Mouse (Mus musculus) cerebellum, adult 2 months (tissue): ENCODE results near the gene Meltf. TPM values are rescaled to one million over a fixed set of nuclear protein-coding genes. Genes with fewer than 3 reads are reported as not detected.

ENCODE experiments used
- DNase-seq, 2 experiments: peaks; one replicate each; pipeline ENCODE4 v3.0.0; 2021
- H3K27ac ChIP-seq: fragments of 200-500 bp; 2 replicates; pipeline ENCODE4 v1.5.1; 2012; ENCODE audit warnings: low read length, control low read depth, inconsistent platforms; ENCODE audit not compliant: insufficient read depth
- H3K27me3 ChIP-seq: fragments of 200-500 bp; 2 replicates; pipeline ENCODE4 v1.6.1; 2012; ENCODE audit warnings: inconsistent platforms, mild to moderate bottlenecking, low read length, moderate library complexity; ENCODE audit not compliant: control insufficient read depth, insufficient read depth
- H3K4me1 ChIP-seq: fragments of 200-500 bp; 2 replicates; pipeline ENCODE4 v1.6.1; 2011; ENCODE audit warnings: low read length; ENCODE audit not compliant: control insufficient read depth, insufficient read depth
- H3K4me3 ChIP-seq: fragments of 200-500 bp; replicated peaks from 2 replicates; pipeline ENCODE3; 2011; ENCODE audit warnings: mild to moderate bottlenecking, low read depth, low read length, control low read depth; ENCODE audit not compliant: insufficient read depth
- CTCF ChIP-seq: fragments of 200-500 bp; IDR thresholded peaks from 2 replicates; pipeline ENCODE4 v1.5.1; 2011; ENCODE audit warnings: low read depth, mild to moderate bottlenecking, control low read depth, low read length, moderate library complexity, borderline replicate concordance; ENCODE audit not compliant: insufficient read depth
- POLR2A ChIP-seq: fragments of 200-500 bp; IDR thresholded peaks from 2 replicates; pipeline ENCODE4 v1.6.1; 2011; ENCODE audit warnings: low read length, control low read depth, borderline replicate concordance; ENCODE audit not compliant: insufficient read depth
- WGBS: fragments of 180-500 bp; shearing (Covaris S2); methylation state at CpG from one replicate; pipeline ENCODE4 v1.1.7; 2018; 5-methylcytosine and 5-hydroxymethylcytosine counted together
- polyA plus RNA-seq: library from polyadenylated mRNA; depleted of rRNA; stranded (reverse); fragments of >200 nt; gene quantifications from 2 replicates; pipeline ENCODE4 v1.2.3, GENCODE M21; 2012

The Meltf gene
- polyA plus RNA-seq, 1 experiment: 0.75 TPM

- TF ChIP-seq POLR2A (no peak), CTCF (no peak)
- H3K27ac ChIP-seq: no peak overlapping the region
- no peaks in the 10 kb centered on the region for H3K27me3 ChIP-seq
- WGBS: 76% methylated on average over 10 of the region's 10 CpGs
- no peak overlapping the region for H3K4me3 ChIP-seq
- DNase-seq: no peak
- no peaks in the 10 kb centered on the region for H3K4me1 ChIP-seq
Measured at GRCm38 (mm10) chr16:31846763-31847162, 31.8 kb upstream of the Meltf start.

GRCm38 (mm10) chr16:31863920-31864319 lies 14.7 kb upstream of the Meltf start:
- Histone ChIP-seq H3K4me3 (no peak overlapping the region), H3K27me3 (no peaks in the 10 kb centered on the region), H3K27ac (no peak overlapping the region), H3K4me1 (peaks cover 17% of the 10 kb centered on the region; the same call in 1 of the 2 replicates)
- 85% methylated on average over 5 of the region's 5 CpGs for WGBS
- no peak for DNase-seq
- no peak for TF ChIP-seq POLR2A
- no peak for TF ChIP-seq CTCF

GRCm38 (mm10) chr16:31865242-31865641 lies 13.4 kb upstream of the Meltf start:
- 24% methylated on average over 3 of the region's 3 CpGs for WGBS
- Histone ChIP-seq H3K27me3 (no peaks in the 10 kb centered on the region), H3K4me1 (peaks cover 18% of the 10 kb centered on the region; the same call in 1 of the 2 replicates), H3K4me3 (no peak overlapping the region), H3K27ac (no peak overlapping the region)
- TF ChIP-seq CTCF (no peak), POLR2A (no peak)
- DNase-seq: no peak

DNA sequence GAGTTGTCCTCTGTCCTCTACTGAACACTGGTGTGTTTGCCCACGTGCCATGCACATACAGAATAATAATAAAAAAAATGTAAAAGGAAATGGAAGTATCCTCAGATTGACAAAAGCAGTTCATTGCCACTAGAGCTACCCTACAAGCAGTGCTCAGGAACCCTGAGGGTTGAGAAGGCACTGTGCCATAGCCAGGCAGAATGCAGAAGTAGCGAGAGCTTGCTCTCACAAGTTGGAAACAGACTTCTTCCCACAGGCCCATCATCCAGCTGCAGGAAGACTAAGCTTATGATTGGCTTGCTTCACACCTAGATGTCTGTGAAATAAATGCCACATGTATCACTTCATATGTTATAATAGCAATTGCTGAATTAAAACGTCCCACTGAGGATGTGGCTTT lies 11.7 kb upstream of the Meltf start:
- peak overlapping the region; percentile 34; the same call in 1 of the 2 replicates for H3K27ac ChIP-seq
- H3K4me3 ChIP-seq: no peak overlapping the region
- DNase-seq: peak in 1 of 2 experiments; percentile 53
- TF ChIP-seq POLR2A: no peak
- TF ChIP-seq CTCF: no peak
- WGBS: 54% methylated on average over 3 of the region's 3 CpGs
- H3K27me3 ChIP-seq: no peaks in the 10 kb centered on the region
- peaks cover 18% of the 10 kb centered on the region; the same call in 1 of the 2 replicates for H3K4me1 ChIP-seq

DNA sequence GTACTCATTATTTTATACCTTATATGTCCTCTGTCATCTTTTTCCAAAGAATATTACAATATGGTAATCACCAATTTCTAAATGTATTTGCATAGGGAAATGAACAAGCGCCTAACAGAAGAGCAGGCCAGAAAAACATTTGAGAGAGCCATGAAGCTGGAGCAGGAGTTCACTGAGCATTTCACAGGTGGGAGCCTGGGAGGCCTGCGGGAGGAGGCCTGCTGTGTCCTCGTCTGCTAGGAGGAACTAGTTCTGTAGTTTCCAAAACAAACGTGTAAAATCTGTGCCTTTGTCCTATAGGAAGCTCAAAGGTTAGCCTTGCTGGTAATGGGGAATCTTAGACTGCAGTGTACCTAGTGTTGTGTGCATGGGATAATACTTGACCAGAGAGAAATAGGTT lies 10.9 kb upstream of the Meltf start:
- TF ChIP-seq CTCF (no peak), POLR2A (no peak)
- no peak overlapping the region for H3K4me3 ChIP-seq
- H3K27ac ChIP-seq: no peak overlapping the region
- peaks cover 18% of the 10 kb centered on the region; the same call in 1 of the 2 replicates for H3K4me1 ChIP-seq
- WGBS: 20% methylated on average over 4 of the region's 4 CpGs
- DNase-seq: peak; percentile 53 to 70
- H3K27me3 ChIP-seq: no peaks in the 10 kb centered on the region

GRCm38 (mm10) chr16:31873721-31874120 lies 4.9 kb upstream of the Meltf start:
- Histone ChIP-seq H3K4me3 (no peak overlapping the region), H3K27me3 (no peaks in the 10 kb centered on the region), H3K27ac (no peak overlapping the region), H3K4me1 (peaks cover 33% of the 10 kb centered on the region)
- WGBS: 86% methylated on average over 8 of the region's 8 CpGs
- DNase-seq: no peak
- TF ChIP-seq POLR2A (no peak), CTCF (no peak)

DNA sequence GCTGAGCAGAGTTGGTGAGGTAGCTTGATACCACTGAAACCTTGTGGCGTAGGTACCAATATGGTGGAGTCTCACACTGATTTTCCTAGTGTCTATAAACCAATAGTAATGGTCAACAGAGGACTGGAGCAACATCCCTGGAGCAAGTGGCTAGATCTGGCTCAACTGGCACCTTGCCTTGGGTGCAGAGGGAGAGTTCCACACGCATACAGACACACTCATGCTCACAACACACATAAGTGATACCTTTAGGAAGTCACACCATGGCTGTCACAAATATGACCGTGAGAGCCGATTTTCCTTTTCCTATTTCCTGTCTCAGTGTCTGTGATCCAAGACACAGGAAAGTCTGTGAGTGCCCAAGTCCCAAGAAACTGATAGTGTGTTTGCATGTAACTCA lies 3.2 kb upstream of the Meltf start:
- H3K4me1 ChIP-seq: peaks cover 46% of the 10 kb centered on the region
- TF ChIP-seq CTCF (no peak), POLR2A (no peak)
- DNase-seq: peak in 1 of 2 experiments; percentile 40
- H3K27ac ChIP-seq: peak overlapping the region; percentile 77
- 92% methylated on average over 4 of the region's 4 CpGs for WGBS
- no peak overlapping the region for H3K4me3 ChIP-seq
- no peaks in the 10 kb centered on the region for H3K27me3 ChIP-seq

DNA sequence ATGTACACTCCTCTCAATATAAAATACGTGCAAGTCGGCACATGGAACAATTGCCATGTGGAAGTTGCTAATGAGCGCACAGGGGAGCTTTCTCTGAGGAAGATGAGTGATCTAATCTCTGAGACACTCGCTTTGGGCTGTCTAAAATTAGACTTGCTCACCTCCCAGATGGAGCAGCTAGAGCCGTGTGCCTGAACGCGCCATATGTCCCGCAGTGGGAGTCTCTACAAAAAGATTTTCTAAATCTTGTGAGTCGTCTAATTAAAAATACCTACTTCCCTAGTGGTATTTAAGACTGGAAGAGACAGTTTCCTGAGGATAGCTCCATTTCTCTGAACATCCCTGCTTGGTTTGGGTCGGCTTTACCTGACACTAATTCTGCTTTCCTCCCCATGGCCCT lies 2.2 kb upstream of the Meltf start:
- peaks cover 46% of the 10 kb centered on the region for H3K4me1 ChIP-seq

More for the DNA sequence above, 2.2 kb upstream of the Meltf start:
- Histone ChIP-seq H3K27ac (peak overlapping the region; percentile 88), H3K4me3 (no peak overlapping the region), H3K27me3 (no peaks in the 10 kb centered on the region)
- peak; percentile 78 to 93 for DNase-seq
- WGBS: 7% methylated on average over 10 of the region's 10 CpGs
- TF ChIP-seq POLR2A (no peak), CTCF (no peak)
